Mouse (Mus musculus): Measurements from ENCODE around the gene Rere. TPM values are rescaled to one million over a fixed set of nuclear protein-coding genes. Genes with fewer than 3 reads are reported as not detected.

The Rere gene
- total and polyA plus RNA-seq, 3 experiments = 19.3 to 46.4 (median 39.0) TPM

GRCm38 (mm10) chr4:150353376-150353900 lies 72.0 kb downstream of the Rere start:
- 0 out of 2 replicates have a peak, but pooled peaks cover 1% of the 10 kb centered on the region for H3K79me2 ChIP-seq (replicated peaks; ENCODE audit: control insufficient read depth, insufficient read depth, low read length)
- no peak for DNase-seq
- no peaks in the 10 kb centered on the region for H3K27me3 ChIP-seq (ENCODE audit: control insufficient read depth, insufficient read depth, low read length)
- intact Hi-C loops (cut with DNase I) = no loop called here
- TF ChIP-seq POLR2A (IDR thresholded peaks at IDR 0.05; ENCODE audit: insufficient read depth, low read depth, low read length) (no peak), EP300 (IDR thresholded peaks at IDR 0.05; ENCODE audit: insufficient read depth, low read depth, low read length) (no peak), CTCF (IDR thresholded peaks at IDR 0.05) (no peak)
- H3K9ac ChIP-seq (ENCODE audit: low read depth, low read length) = no peak overlapping the region
- H3K36me3 ChIP-seq (ENCODE audit: control insufficient read depth, insufficient read depth, low read length) = no peaks in the 10 kb centered on the region; the same call in 1 of the 2 replicates
- no peak overlapping the region for H3K4me3 ChIP-seq
- H3K4me1 ChIP-seq (ENCODE audit: control insufficient read depth, insufficient read depth, low read length) = peaks cover 3% of the 10 kb centered on the region; the same call in 1 of the 2 replicates
- no peak overlapping the region for H3K27ac ChIP-seq
- WGBS = 95% methylated on average over 7 of the region's 7 CpGs

DNA sequence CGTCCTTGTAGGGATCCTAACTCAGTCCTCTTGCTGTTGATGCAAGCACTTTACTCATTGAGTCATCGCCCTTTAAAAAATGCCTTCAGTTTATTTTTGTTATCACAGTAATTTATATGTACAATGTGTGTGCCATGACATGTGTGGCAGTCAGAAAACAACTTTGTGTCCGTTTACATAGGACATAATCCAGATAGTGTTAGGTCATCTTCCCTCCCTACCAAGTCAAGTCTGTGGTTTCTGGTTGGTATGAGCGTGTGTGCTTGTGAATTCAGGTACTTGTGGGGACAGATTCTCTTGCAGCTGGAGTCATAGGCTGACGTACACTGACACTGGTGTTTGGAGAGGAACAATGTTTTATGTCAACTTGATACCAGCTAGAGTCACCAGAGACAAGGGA lies 74.4 kb downstream of the Rere start:
- intact Hi-C loops (cut with DNase I) = no loop called here
- 86% methylated on average over 5 of the region's 5 CpGs for WGBS
- Histone ChIP-seq H3K79me2 (replicated peaks; ENCODE audit: control insufficient read depth, insufficient read depth, low read length) (peaks cover 1% of the 10 kb centered on the region; the same call in 1 of the 2 replicates), H3K9ac (ENCODE audit: low read depth, low read length) (no peak overlapping the region), H3K36me3 (ENCODE audit: control insufficient read depth, insufficient read depth, low read length) (no peaks in the 10 kb centered on the region), H3K27me3 (ENCODE audit: control insufficient read depth, insufficient read depth, low read length) (no peaks in the 10 kb centered on the region), H3K27ac (no peak overlapping the region), H3K4me3 (no peak overlapping the region), H3K4me1 (ENCODE audit: control insufficient read depth, insufficient read depth, low read length) (no peaks in the 10 kb centered on the region; the same call in 1 of the 2 replicates)
- no peak for DNase-seq
- TF ChIP-seq CTCF (IDR thresholded peaks at IDR 0.05) = no peak
- TF ChIP-seq POLR2A (IDR thresholded peaks at IDR 0.05; ENCODE audit: insufficient read depth, low read depth, low read length) = no peak
- no peak for TF ChIP-seq EP300 (IDR thresholded peaks at IDR 0.05; ENCODE audit: insufficient read depth, low read depth, low read length)

GRCm38 (mm10) chr4:150361986-150362691 lies 80.7 kb downstream of the Rere start:
- no peak overlapping the region for H3K4me3 ChIP-seq
- H3K79me2 ChIP-seq (replicated peaks; ENCODE audit: control insufficient read depth, insufficient read depth, low read length) = no peaks in the 10 kb centered on the region; the same call in 1 of the 2 replicates
- H3K9ac ChIP-seq (ENCODE audit: low read depth, low read length) = no peak overlapping the region
- TF ChIP-seq POLR2A (IDR thresholded peaks at IDR 0.05; ENCODE audit: insufficient read depth, low read depth, low read length) (no peak), EP300 (IDR thresholded peaks at IDR 0.05; ENCODE audit: insufficient read depth, low read depth, low read length) (no peak), CTCF (IDR thresholded peaks at IDR 0.05) (no peak)
- 17% methylated on average over 8 of the region's 8 CpGs for WGBS
- no peaks in the 10 kb centered on the region for H3K27me3 ChIP-seq (ENCODE audit: control insufficient read depth, insufficient read depth, low read length)
- no peak for DNase-seq
- peaks cover 8% of the 10 kb centered on the region for H3K4me1 ChIP-seq (ENCODE audit: control insufficient read depth, insufficient read depth, low read length)
- intact Hi-C loops (cut with DNase I) = no loop called here
- H3K27ac ChIP-seq = peak overlapping the region; percentile 0; the same call in 1 of the 2 replicates
- peaks cover 8% of the 10 kb centered on the region for H3K36me3 ChIP-seq (ENCODE audit: control insufficient read depth, insufficient read depth, low read length)

- Histone ChIP-seq H3K27me3 (ENCODE audit: control insufficient read depth, insufficient read depth, low read length) (no peaks in the 10 kb centered on the region), H3K79me2 (replicated peaks; ENCODE audit: control insufficient read depth, insufficient read depth, low read length) (no peaks in the 10 kb centered on the region; the same call in 1 of the 2 replicates), H3K36me3 (ENCODE audit: control insufficient read depth, insufficient read depth, low read length) (peaks cover 8% of the 10 kb centered on the region), H3K4me1 (ENCODE audit: control insufficient read depth, insufficient read depth, low read length) (peaks cover 8% of the 10 kb centered on the region), H3K27ac (no peak overlapping the region), H3K9ac (ENCODE audit: low read depth, low read length) (no peak overlapping the region), H3K4me3 (no peak overlapping the region)
- no peak for TF ChIP-seq CTCF (IDR thresholded peaks at IDR 0.05)
- no peak for TF ChIP-seq EP300 (IDR thresholded peaks at IDR 0.05; ENCODE audit: insufficient read depth, low read depth, low read length)
- TF ChIP-seq POLR2A (IDR thresholded peaks at IDR 0.05; ENCODE audit: insufficient read depth, low read depth, low read length) = no peak
- 51% methylated on average over 5 of the region's 5 CpGs for WGBS
- intact Hi-C loops (cut with DNase I) = no loop called here
- DNase-seq = no peak
These were observed 81.4 kb downstream of the Rere start for GRCm38 (mm10) chr4:150362858-150363257.

GRCm38 (mm10) chr4:150364786-150365185 lies 83.3 kb downstream of the Rere start:
- WGBS = 77% methylated on average over 2 of the region's 2 CpGs

More at GRCm38 (mm10) chr4:150364786-150365185, 83.3 kb downstream of the Rere start:
- no peaks in the 10 kb centered on the region for H3K27me3 ChIP-seq (ENCODE audit: control insufficient read depth, insufficient read depth, low read length)
- no peak overlapping the region for H3K4me3 ChIP-seq
- no peaks in the 10 kb centered on the region; the same call in 1 of the 2 replicates for H3K79me2 ChIP-seq (replicated peaks; ENCODE audit: control insufficient read depth, insufficient read depth, low read length)
- DNase-seq = no peak
- H3K4me1 ChIP-seq (ENCODE audit: control insufficient read depth, insufficient read depth, low read length) = peaks cover 8% of the 10 kb centered on the region
- peaks cover 8% of the 10 kb centered on the region for H3K36me3 ChIP-seq (ENCODE audit: control insufficient read depth, insufficient read depth, low read length)
- intact Hi-C loops (cut with DNase I) = no loop called here
- H3K27ac ChIP-seq = no peak overlapping the region
- TF ChIP-seq POLR2A (IDR thresholded peaks at IDR 0.05; ENCODE audit: insufficient read depth, low read depth, low read length) = no peak
- no peak for TF ChIP-seq EP300 (IDR thresholded peaks at IDR 0.05; ENCODE audit: insufficient read depth, low read depth, low read length)
- no peak for TF ChIP-seq CTCF (IDR thresholded peaks at IDR 0.05)
- no peak overlapping the region for H3K9ac ChIP-seq (ENCODE audit: low read depth, low read length)

Data from heart, adult 2 months (tissue).